Mouse (Mus musculus): Measurements from ENCODE around the gene Sc5d. TPM values are rescaled to one million over a fixed set of nuclear protein-coding genes. Genes with fewer than 3 reads are reported as not detected.

The Sc5d gene
- polyA plus RNA-seq (2015; fragmentation: Nextera tagmentation; extraction: Ambion mirVana) = 29.1 TPM in 2 replicates

DNA sequence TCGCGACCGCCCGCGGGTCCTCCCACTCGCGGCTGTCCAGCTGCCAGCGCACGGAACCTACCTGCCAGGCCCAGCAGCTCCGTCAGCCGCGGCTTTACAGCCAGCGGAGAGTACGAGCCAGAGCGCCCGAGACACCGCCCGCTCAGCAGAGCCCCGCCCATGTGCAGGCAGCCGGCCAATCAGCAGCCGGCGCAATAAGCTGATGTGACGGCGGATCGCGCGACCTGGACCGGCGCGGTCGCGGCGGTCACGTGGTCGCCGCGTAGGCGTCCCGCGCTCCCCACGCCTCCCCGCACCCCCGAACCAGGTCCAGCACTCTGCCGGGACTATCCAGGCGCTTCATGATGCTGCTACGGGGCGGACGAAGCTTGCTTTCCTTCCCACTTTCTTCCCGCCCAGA lies at the start of gene Sc5d:
Gene Sc5d, minus strand, starts transcription at position 112 of the 400 bp plus-strand sequence.
- peak within 1 kb of the TSS; percentile 89 for H3K4me2 ChIP-seq
- H3K4me3 ChIP-seq = peak within 1 kb of the TSS; percentile 80
- H3K27me3 ChIP-seq (replicated peaks) = no peaks in the 10 kb centered on the region
- H3K9me3 ChIP-seq = no peaks in the 10 kb centered on the region
- H3K27ac ChIP-seq (replicated peaks) = peak within 1 kb of the TSS; percentile 54
- under 1% methylated on average over 49 of the region's 49 CpGs for WGBS
- peak; percentile 100 for ATAC-seq (ENCODE audit: extremely low read depth, insufficient number of reproducible peaks, low FRiP score, low TSS enrichment)
- H3K9ac ChIP-seq = peak within 1 kb of the TSS; percentile 93
- H3K36me3 ChIP-seq = peaks cover 23% of the 10 kb centered on the region
- peaks cover 19% of the 10 kb centered on the region for H3K4me1 ChIP-seq

DNA sequence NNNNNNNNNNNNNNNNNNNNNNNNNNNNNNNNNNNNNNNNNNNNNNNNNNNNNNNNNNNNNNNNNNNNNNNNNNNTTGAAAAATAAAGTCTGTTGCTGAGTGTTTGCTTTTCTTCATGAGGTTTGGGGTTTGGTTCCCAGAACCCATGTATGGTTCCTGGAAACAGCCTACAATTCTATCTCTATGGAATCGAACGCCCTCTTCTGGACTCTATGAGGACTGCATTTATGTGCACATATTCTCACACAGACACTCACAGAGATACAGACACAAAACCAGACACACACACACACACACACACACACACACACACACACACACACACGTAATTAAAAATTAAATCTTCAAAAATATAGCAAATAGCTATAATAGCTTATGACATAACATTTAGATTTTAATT lies 47.3 kb upstream of the Sc5d start:
- ATAC-seq (ENCODE audit: extremely low read depth, insufficient number of reproducible peaks, low FRiP score, low TSS enrichment) = no peak

DNA sequence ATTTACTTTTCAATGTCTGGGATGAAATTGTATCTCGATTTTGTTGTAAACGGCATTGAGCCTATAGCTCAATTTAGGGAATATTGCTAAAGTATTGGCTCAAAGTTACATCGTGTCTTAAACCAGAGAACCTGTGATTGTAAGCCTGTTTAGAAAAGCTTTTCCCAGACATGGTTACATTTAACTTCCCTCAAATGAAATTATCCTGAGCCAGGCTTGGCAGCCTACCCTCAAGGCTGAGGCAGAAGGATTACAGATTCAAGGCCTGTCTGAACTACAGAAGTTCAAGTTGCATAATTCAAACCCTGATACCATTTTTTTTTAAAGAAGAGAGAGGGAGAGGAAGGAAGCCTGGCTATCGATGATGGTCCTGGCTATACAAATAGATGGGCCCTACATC lies 39.8 kb upstream of the Sc5d start:
- H3K9me3 ChIP-seq = no peaks in the 10 kb centered on the region
- no peaks in the 10 kb centered on the region for H3K36me3 ChIP-seq
- 82% methylated on average over 4 of the region's 4 CpGs for WGBS
- H3K4me3 ChIP-seq = no peak overlapping the region
- no peak for ATAC-seq (ENCODE audit: extremely low read depth, insufficient number of reproducible peaks, low FRiP score, low TSS enrichment)
- no peaks in the 10 kb centered on the region; the same call in 1 of the 2 replicates for H3K27me3 ChIP-seq (replicated peaks)
- no peak overlapping the region for H3K27ac ChIP-seq (replicated peaks)
- 0 out of 2 replicates have a peak, but pooled peaks cover 3% of the 10 kb centered on the region for H3K4me1 ChIP-seq
- no peak overlapping the region for H3K4me2 ChIP-seq
- H3K9ac ChIP-seq = no peak overlapping the region

More for the DNA sequence above, 47.3 kb upstream of the Sc5d start:
- Histone ChIP-seq H3K4me2 (no peak overlapping the region), H3K4me3 (no peak overlapping the region), H3K27me3 (replicated peaks) (no peaks in the 10 kb centered on the region), H3K9ac (no peak overlapping the region), H3K27ac (replicated peaks) (no peak overlapping the region), H3K9me3 (peaks cover 2% of the 10 kb centered on the region; the same call in 1 of the 2 replicates), H3K4me1 (peaks cover 8% of the 10 kb centered on the region; the same call in 1 of the 2 replicates), H3K36me3 (no peaks in the 10 kb centered on the region)
- WGBS = 67% methylated on average over 3 of the region's 3 CpGs

DNA sequence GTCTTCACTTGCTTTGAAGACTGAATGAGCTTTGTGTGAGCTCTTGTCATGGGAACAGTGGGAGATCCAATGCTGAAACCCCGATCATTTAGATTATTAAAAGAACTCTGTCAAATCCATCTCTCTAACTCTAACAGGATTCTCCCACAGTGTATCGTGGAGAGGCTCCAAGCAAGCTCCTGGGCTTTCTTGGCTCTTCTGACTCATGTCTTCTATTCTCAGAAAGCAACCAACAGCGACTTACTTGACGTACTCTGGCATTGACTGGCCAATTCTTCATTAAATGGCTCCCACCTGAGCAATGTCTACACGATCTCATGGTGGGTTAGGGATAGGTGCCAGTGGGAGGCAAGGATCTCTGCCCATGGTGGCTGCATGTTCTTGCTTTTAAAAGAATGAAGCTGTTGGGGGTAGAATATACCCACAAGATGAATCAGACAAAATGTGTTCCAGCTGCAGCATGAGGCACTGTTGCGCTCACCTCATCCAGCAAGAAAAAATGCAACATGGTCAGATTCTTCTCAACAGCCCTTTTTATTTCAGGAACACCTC lies 37.1 kb upstream of the Sc5d start:
- Histone ChIP-seq H3K36me3 (no peaks in the 10 kb centered on the region), H3K27ac (replicated peaks) (no peak overlapping the region), H3K4me1 (no peaks in the 10 kb centered on the region), H3K4me3 (no peak overlapping the region), H3K27me3 (replicated peaks) (no peaks in the 10 kb centered on the region; the same call in 1 of the 2 replicates), H3K4me2 (no peak overlapping the region), H3K9ac (no peak overlapping the region), H3K9me3 (no peaks in the 10 kb centered on the region)
- ATAC-seq (ENCODE audit: extremely low read depth, insufficient number of reproducible peaks, low FRiP score, low TSS enrichment) = no peak
- 73% methylated on average over 6 of the region's 6 CpGs for WGBS

DNA sequence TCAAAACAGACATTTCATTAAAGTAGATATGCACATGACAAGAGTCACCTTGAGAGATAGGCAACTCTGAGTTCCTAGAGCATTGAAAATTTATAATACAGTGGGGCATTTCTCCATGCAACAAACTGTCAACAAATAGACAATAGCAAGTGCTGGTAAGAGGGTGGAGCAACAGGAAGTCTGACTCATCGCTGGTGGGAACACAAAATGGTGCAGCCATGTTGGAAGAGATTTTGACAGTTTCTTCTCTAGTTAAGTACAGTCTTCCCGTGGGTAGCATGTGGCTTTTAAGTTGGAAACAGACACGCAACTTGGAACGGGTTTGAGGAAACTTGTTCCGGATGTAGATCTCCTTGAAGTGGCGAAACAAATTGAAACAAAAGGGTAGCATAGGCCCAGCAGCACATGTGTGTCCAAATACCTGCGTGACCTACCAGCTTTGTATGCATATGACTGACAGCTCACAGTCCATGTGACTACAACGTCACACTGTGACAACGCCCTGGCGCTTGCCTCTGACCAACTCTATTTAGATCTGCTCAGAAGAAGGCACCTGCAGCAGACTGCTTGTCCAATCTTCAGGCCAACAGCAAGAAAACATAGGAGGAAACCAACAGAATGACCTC lies 32.4 kb upstream of the Sc5d start:
- H3K9me3 ChIP-seq = no peaks in the 10 kb centered on the region
- WGBS = 82% methylated on average over 10 of the region's 10 CpGs
- no peak overlapping the region for H3K27ac ChIP-seq (replicated peaks)
- no peak overlapping the region for H3K4me3 ChIP-seq
- ATAC-seq (ENCODE audit: extremely low read depth, insufficient number of reproducible peaks, low FRiP score, low TSS enrichment) = no peak
- H3K27me3 ChIP-seq (replicated peaks) = no peaks in the 10 kb centered on the region
- H3K36me3 ChIP-seq = no peaks in the 10 kb centered on the region
- no peak overlapping the region for H3K4me2 ChIP-seq
- H3K4me1 ChIP-seq = no peaks in the 10 kb centered on the region
- H3K9ac ChIP-seq = no peak overlapping the region

DNA sequence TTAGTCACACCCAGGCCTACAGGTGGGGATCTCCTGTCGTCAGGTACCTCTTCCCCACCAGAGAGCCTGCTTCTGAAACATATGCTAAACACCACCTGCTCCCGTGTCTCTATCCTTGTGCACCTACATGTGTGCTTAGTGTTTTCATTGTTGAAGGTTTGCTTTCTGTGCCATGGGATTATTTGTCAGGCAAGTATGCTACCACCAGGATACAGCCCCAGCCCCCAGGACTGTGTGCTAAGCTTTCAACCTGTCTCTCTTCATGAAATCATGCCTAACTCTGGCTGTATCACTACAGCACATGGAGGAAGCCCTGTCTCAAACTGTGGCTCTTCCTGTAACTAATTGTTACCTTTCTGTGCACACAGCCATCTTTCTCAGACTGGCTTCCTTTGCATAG lies 30.1 kb upstream of the Sc5d start:
- H3K27me3 ChIP-seq (replicated peaks) = no peaks in the 10 kb centered on the region
- H3K4me3 ChIP-seq = no peak overlapping the region
- no peaks in the 10 kb centered on the region for H3K4me1 ChIP-seq
- H3K9me3 ChIP-seq = no peaks in the 10 kb centered on the region
- no peaks in the 10 kb centered on the region for H3K36me3 ChIP-seq
- H3K9ac ChIP-seq = no peak overlapping the region
- no peak overlapping the region for H3K27ac ChIP-seq (replicated peaks)
- WGBS = 56% methylated on average over 2 of the region's 2 CpGs
- ATAC-seq (ENCODE audit: extremely low read depth, insufficient number of reproducible peaks, low FRiP score, low TSS enrichment) = no peak
- no peak overlapping the region for H3K4me2 ChIP-seq

DNA sequence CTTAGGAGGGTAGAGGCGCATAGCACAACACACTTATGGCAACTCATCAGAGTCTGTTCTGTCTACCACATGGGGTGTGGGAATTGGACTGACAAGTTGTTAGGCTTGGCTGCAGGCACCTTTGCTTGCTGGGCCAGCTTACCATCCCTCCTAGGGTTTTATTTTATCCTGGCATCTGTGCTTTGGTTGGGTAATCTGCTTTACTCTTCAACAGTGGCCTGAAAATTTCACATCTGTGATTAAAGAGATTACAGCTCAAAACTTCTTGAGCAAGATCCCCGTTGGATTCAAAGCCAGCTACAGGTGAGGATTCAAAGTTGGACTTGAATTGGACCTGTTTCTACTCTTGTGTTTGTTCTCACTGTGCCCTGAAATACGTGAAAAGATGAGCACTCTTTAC lies 29.5 kb upstream of the Sc5d start:
- H3K9me3 ChIP-seq = no peaks in the 10 kb centered on the region
- no peaks in the 10 kb centered on the region for H3K4me1 ChIP-seq
- H3K4me3 ChIP-seq = no peak overlapping the region
- ATAC-seq (ENCODE audit: extremely low read depth, insufficient number of reproducible peaks, low FRiP score, low TSS enrichment) = no peak
- no peaks in the 10 kb centered on the region for H3K36me3 ChIP-seq
- H3K4me2 ChIP-seq = no peak overlapping the region
- no peak overlapping the region for H3K9ac ChIP-seq
- no peaks in the 10 kb centered on the region for H3K27me3 ChIP-seq (replicated peaks)
- 71% methylated on average over 3 of the region's 3 CpGs for WGBS
- H3K27ac ChIP-seq (replicated peaks) = no peak overlapping the region

DNA sequence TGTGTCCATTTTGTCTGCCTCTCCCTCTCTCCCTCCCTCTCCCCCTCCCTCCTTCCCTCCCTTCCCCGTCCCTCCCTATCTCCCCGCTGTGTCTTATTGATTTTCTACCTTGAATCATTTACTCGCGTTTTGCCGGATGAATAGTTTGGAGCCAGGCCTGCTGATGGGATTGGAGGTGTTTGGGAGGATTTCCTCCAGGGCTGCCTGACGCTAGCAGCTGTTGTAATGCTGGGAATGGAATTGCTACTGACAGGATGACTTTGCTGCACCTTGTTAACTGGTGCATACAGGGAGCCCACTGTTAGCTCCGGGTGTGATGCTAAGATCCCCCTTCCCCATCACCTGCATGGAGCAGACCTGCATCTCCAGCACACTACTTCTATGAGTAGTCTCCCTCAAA lies 29.0 kb upstream of the Sc5d start:
- H3K4me2 ChIP-seq = no peak overlapping the region
- no peak for ATAC-seq (ENCODE audit: extremely low read depth, insufficient number of reproducible peaks, low FRiP score, low TSS enrichment)
- WGBS = 65% methylated on average over 7 of the region's 7 CpGs
- H3K4me3 ChIP-seq = no peak overlapping the region
- no peaks in the 10 kb centered on the region for H3K9me3 ChIP-seq
- no peaks in the 10 kb centered on the region for H3K4me1 ChIP-seq
- H3K27ac ChIP-seq (replicated peaks) = no peak overlapping the region
- no peak overlapping the region for H3K9ac ChIP-seq
- H3K27me3 ChIP-seq (replicated peaks) = no peaks in the 10 kb centered on the region
- no peaks in the 10 kb centered on the region for H3K36me3 ChIP-seq

DNA sequence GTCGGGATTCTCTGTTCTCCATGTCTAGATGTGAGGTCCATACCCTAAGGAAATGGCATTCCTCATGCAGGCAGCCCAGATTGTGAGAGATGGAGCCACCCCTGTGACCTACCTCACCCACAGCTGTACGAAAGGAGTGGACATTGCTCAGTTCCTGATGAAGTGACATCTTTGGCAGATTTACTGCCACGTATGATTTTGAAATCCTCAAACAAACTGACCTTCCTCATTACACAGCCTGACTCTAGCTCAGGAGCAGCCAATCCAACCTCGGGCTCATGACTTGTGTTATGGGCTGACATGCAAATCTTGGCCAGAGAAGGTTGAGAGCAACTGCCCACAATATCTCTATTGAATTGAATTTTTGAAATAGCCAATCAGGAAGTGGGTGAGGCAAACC lies 15.6 kb upstream of the Sc5d start:
- WGBS = 66% methylated on average over 4 of the region's 4 CpGs

DNA sequence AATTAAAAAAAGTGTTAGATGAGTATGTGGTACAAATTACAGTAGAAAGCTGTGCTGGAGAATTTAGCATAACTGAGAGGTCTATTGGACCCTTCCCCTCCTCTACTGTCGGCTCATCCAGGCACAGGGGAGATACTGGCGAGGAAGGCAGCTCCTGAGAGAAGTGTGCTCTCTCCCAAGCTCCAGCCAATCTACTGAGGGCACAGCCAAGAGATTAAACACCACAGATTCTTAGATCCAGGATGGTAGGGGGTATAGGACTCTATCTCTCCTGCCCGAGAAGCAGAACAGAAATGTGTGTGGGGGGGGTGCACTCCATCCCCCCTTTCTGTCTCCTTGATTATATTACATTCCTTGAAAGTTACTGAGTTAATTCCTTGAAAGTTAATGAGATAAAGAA lies 14.0 kb upstream of the Sc5d start:
- Histone ChIP-seq H3K4me2 (no peak overlapping the region), H3K27ac (replicated peaks) (no peak overlapping the region), H3K9ac (no peak overlapping the region), H3K4me3 (no peak overlapping the region), H3K36me3 (no peaks in the 10 kb centered on the region), H3K9me3 (no peaks in the 10 kb centered on the region), H3K4me1 (no peaks in the 10 kb centered on the region), H3K27me3 (replicated peaks) (0 out of 2 replicates have a peak, but pooled peaks cover 6% of the 10 kb centered on the region)
- no peak for ATAC-seq (ENCODE audit: extremely low read depth, insufficient number of reproducible peaks, low FRiP score, low TSS enrichment)
- WGBS = 56% methylated on average over 3 of the region's 3 CpGs

More for the DNA sequence above, 15.6 kb upstream of the Sc5d start:
- Histone ChIP-seq H3K9ac (no peak overlapping the region), H3K36me3 (no peaks in the 10 kb centered on the region), H3K4me2 (no peak overlapping the region), H3K4me3 (no peak overlapping the region), H3K9me3 (no peaks in the 10 kb centered on the region), H3K27ac (replicated peaks) (no peak overlapping the region), H3K27me3 (replicated peaks) (0 out of 2 replicates have a peak, but pooled peaks cover 6% of the 10 kb centered on the region), H3K4me1 (no peaks in the 10 kb centered on the region)
- ATAC-seq (ENCODE audit: extremely low read depth, insufficient number of reproducible peaks, low FRiP score, low TSS enrichment) = no peak

DNA sequence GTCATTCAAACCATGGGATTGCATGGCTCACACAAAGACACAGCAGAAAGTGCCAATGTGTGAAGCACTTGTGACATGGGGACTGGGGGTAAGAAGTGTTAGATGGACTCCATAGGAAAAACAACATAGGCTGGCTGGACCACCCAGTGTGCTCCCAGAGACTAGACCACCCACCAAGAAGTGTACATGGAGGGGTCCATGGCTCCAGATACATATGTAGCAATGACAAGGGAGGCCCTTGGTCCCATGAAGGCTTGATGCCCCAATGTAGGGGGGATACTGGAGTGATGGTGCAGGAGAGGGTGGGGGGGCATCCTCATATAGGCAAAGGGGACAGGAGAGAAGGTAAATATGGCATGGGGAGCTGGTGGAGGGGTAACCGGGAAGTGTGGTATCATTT lies 13.6 kb upstream of the Sc5d start:
- no peak for ATAC-seq (ENCODE audit: extremely low read depth, insufficient number of reproducible peaks, low FRiP score, low TSS enrichment)
- Histone ChIP-seq H3K27me3 (replicated peaks) (0 out of 2 replicates have a peak, but pooled peaks cover 6% of the 10 kb centered on the region), H3K4me3 (no peak overlapping the region), H3K4me2 (no peak overlapping the region), H3K9me3 (no peaks in the 10 kb centered on the region), H3K4me1 (no peaks in the 10 kb centered on the region), H3K27ac (replicated peaks) (no peak overlapping the region), H3K36me3 (no peaks in the 10 kb centered on the region), H3K9ac (no peak overlapping the region)
- WGBS = 90% methylated on average over 1 of the region's 1 CpGs

DNA sequence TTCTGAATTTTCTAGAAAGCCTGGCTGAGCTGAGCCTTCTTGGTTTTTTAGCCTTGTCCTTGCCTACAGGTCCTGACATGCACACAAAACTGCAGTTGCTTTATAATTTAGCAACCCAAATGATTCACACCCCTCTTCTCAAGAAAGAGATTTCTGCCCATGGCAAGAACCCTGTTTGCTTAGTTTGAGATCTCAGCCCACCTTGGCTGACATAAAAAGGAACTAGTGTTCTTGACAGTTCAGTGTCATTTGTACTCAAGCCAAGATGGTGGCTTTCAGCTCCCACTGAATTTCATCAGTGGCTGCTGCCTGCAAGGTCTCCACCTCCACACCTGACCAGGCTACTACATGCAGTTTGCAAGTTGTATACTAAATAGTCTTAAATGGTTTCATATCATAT lies 13.1 kb upstream of the Sc5d start:
- no peak overlapping the region for H3K4me2 ChIP-seq
- ATAC-seq (ENCODE audit: extremely low read depth, insufficient number of reproducible peaks, low FRiP score, low TSS enrichment) = no peak

More for the DNA sequence above, 13.1 kb upstream of the Sc5d start:
- H3K36me3 ChIP-seq = no peaks in the 10 kb centered on the region
- H3K27ac ChIP-seq (replicated peaks) = no peak overlapping the region
- no peak overlapping the region for H3K9ac ChIP-seq
- no peak overlapping the region for H3K4me3 ChIP-seq
- 0 out of 2 replicates have a peak, but pooled peaks cover 6% of the 10 kb centered on the region for H3K27me3 ChIP-seq (replicated peaks)
- no peaks in the 10 kb centered on the region for H3K4me1 ChIP-seq
- H3K9me3 ChIP-seq = no peaks in the 10 kb centered on the region

Data from heart, embryonic 13.5 days (tissue).